Mouse (Mus musculus) T-helper 1 cell (primary cell): ENCODE results near the gene March4.

ENCODE experiments used
- in situ Hi-C: fragments of 300-600 bp; cut with MboI, MseI; formaldehyde crosslinking; loops from one replicate; pipeline ENCODE4 v1.15.1; 2025; ENCODE audit warnings: high pct_unique_total_duplicates

March4 gene

DNA sequence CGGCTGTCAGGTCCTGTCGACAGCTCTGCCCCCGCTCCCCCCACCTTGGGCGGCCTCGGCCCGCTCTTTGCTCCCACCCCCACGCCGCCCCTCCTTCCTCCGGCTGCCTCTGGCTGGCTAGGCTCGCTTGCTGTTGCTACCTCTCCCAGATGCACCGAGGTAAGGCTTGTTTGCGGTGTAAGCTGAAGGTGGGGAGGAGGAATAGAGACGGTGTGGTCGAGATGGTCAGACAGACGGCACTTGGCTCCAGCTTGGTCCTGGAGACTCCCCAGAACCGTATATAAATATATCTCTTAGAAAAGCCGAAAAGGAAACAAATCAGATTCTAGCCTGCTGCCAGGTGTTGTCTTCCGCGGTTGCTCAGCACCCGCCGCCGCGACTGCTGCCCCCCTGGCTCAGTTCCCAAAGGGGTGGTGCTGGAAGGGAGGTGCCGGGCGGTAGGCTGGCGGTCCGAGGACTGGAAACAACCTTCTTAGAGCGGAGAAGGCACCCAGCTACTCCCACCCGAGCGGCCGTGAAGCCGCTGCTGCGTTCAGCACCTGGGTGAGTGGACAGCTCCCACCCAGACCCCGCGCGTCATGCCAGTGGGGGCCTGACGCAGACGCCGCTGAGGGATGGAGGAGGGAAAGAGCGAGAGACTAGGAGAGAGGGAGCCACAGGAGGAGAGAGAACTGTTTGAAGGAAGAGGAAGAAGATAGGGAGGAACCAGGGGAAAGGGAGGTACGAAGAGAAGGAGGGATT, at the start of gene March4:
March4 (minus strand) TSS at position 320 of the 741 bp plus-strand sequence.
- in situ Hi-C loops = no loop called here

- in situ Hi-C loops = loop anchor here (25.0 kb wide), 1 partner anchor 274 kb away; the partner anchor contains the start of gene Xrcc5
Observed at GRCm38 (mm10) chr1:72585971-72586875, 49.5 kb upstream of the March4 start.

- in situ Hi-C loops = loop anchor here (25.0 kb wide), 1 partner anchor 272 kb away; the partner anchor contains the start of gene Xrcc5
Observed at GRCm38 (mm10) chr1:72583906-72584305, 47.2 kb upstream of the March4 start.

GRCm38 (mm10) chr1:72582947-72583731, 46.4 kb upstream of the March4 start, which contains the start of gene Smarcal1:
Smarcal1 (plus strand) TSS chr1:72583251.
- in situ Hi-C loops = loop anchor here (25.0 kb wide), 1 partner anchor 271 kb away; the partner anchor contains the start of gene Xrcc5

- in situ Hi-C loops = loop anchor here (25.0 kb wide), 1 partner anchor 267 kb away; the partner anchor contains the start of gene Xrcc5
Observed at GRCm38 (mm10) chr1:72578806-72579205, 42.1 kb upstream of the March4 start.

- in situ Hi-C loops = loop anchor here (25.0 kb wide), 1 partner anchor 266 kb away; the partner anchor contains the start of gene Xrcc5
Observed at GRCm38 (mm10) chr1:72578351-72578750, 41.6 kb upstream of the March4 start.

DNA sequence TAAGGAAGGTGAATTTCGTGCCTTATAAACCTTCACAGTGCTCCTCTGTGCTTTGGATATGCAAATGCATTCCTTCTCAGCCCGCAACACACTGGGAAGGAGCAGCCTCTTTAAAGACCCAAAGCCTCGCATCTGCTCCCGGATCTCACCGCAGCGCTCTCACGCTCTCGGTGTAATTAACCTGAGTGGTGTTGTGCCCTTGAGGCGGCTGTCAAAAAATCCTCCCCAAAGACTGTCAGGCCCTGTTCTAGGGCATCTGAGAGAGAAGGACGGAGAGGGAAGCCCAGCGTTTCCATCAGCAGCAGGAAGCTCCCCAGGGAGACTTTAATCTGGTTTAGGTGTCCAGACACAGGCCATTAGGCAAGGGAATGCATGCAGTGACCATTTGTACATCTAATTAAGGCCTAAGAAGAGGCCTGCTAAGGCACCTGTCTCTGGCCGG, 40.8 kb upstream of the March4 start:
- in situ Hi-C loops = loop anchor here (25.0 kb wide), 1 partner anchor 265 kb away; the partner anchor contains the start of gene Xrcc5

GRCm38 (mm10) chr1:72575121-72575520, 38.4 kb upstream of the March4 start:
- in situ Hi-C loops = loop anchor here (25.0 kb wide), 1 partner anchor 263 kb away; the partner anchor contains the start of gene Xrcc5

DNA sequence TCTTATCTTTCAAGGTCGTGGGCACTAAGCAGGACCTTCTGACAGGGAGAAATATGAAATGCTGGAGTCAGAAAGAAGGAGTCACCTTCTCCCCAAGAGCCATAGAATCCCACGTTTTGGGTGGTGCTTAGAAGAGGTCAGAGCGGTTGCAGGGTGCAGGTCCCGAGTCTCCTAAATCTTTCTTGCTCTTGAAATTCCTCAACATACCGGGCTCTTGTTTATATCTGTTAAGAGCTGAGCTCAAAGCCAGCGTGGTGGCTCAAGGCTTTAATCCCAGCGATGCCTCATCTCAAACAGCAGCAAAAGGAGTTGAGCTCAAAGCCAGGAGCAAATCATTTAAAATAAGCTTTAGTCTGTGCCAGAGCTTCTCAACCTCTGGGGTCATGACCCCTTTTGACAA, 37.9 kb upstream of the March4 start:
- in situ Hi-C loops = loop anchor here (25.0 kb wide), 1 partner anchor 262 kb away; the partner anchor contains the start of gene Xrcc5

GRCm38 (mm10) chr1:72574047-72574446, 37.3 kb upstream of the March4 start:
- in situ Hi-C loops = no loop called here

GRCm38 (mm10) chr1:72568725-72569124, 32.0 kb upstream of the March4 start:
- in situ Hi-C loops = no loop called here

DNA sequence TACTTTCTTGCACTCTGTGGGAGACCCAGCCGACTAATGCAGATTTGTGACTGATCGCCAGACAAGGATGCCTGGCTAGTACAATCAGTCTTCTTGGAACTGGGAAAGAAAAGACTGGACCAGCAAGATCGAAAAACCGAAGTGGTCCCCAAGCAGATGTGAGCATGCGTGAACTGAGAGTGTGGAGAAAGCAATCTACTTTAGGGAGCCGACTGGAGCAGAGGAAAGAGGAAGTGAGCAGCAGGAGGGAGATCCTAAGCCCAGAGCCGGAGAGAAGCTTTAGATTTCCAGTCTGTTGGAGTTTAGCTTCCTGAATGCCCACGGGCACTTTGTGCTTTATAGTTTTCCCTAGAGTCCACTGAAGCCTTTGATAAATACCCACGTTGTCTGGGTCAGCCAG, 30.3 kb upstream of the March4 start:
- in situ Hi-C loops = no loop called here

DNA sequence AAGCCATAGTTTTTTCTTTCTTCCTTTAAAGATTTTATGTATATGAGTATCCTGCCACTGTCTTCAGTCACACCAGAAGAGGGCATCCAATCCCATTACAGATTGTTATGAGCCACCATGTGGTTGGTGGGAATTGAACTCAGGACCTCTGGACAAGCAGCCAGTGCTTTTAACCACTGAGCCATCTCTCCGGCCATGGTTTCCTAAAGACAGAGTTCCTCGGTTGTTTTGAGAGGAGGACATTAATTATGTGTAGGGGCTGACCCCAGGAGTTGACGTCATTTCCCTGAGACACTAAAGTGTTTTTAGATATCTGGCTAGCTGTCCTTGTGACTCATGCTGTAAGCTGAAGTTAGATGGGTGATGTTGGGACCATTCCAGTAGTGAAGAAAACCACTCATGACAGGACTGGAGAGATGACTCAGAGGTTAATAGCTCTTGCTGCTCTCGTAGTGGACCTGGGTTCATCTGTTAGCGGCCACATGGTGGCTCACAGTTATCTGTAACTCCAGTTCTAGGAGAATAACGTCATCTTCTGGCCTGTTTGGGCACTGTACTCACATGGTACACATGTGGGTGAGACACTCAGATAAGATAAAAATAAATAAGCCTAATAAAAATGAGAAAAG, 27.7 kb upstream of the March4 start:
- in situ Hi-C loops = no loop called here

- in situ Hi-C loops = no loop called here
Observed at GRCm38 (mm10) chr1:72558625-72559024, 21.9 kb upstream of the March4 start.

DNA sequence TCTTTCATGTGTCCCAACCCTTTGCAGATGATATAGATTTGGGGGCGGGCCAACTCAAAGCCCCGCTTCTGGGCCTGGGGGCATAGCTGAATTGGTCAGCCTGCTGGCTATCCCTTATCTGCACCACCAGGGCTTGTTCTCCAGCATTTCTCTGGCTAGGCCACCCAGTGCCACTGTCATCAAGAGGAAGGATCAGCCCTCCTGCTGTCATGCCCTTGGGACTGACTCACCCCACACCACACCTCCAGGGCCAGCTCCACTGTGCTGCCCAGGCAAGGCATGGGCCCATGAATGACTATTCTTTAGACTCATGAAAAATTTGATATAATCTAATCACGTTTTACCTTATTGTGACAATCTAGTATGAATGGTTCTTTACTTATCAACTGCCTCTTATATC, 19.7 kb upstream of the March4 start:
- in situ Hi-C loops = no loop called here

DNA sequence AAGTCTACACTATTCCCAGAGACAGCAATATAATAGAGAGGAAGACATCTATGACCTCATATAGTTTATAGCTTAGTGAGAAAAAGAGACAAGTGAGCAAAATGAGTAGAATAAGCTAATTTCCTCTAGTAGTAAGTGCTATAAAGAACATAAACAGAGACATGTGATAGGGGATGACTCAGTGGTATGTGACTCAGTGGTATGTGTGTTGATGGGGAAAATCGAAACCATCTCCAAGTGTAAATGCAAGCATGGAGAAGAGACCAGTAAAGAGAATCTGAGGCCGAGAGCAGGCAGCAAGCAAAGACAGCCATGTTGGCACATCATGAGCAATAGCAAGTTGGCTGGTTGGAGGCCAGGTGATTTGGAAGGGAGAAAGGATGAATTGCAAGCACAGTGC, 13.6 kb upstream of the March4 start:
- in situ Hi-C loops = no loop called here

DNA sequence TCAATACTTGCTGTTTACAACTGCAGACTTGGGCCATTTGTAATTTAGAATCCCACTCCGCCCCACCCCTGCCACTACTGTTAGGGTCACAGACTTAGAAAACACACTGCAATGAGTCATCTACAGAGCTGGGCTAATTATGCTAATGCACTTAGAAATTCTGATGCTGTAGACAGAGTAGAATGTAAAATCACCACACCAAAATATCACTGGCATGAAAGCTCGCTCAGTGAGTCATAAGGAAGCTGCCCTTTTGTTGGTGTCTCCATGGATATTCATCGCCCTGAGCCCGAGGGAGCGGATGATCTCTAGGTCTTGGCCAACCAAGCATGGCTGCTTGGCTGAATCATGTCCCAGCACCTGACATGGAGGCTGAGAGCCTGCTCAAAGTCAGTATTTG, 1.5 kb upstream of the March4 start:
- in situ Hi-C loops = no loop called here

DNA sequence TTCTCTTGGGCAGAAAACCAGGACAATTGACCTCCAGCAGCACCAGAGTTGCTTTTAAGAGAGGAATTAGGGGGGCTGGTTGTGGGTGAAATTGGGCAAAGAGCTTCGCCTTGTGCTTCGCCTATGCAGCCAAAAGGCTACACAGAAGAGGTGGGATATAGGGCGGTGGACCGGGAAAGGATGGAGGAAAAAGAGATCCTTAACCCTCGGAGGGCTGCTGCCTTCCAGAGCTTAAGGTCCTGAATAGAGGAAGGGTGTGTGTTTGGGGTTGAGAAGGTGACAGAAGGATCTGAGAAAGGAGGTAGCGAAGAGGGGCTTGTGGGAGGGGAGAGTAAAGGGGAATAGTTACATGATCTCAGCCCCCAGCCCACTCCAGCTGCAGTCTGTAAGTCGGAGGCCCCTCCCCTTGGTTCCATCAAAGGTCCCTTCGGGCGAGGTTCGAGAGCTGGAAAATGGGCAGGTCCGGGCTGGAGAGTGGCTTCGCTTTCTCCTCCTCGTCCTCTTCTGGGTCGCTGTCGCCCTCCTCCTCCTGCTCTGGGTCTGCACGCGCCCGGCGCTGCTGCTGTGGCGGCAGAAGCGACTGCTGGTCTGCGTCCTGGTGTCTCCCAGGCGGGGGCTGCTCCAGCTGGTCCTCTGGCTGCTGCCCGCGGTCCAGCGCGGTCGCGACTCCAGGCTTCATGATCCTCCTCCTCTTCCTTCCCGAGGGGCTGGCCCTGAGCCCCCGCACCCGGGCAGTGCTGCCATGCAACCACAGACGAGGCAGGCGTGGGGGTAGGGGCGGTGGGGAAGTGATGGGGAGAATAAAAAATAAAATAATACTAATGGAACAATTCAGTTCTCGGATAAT, 782 bp downstream of the March4 start:
- in situ Hi-C loops = no loop called here

DNA sequence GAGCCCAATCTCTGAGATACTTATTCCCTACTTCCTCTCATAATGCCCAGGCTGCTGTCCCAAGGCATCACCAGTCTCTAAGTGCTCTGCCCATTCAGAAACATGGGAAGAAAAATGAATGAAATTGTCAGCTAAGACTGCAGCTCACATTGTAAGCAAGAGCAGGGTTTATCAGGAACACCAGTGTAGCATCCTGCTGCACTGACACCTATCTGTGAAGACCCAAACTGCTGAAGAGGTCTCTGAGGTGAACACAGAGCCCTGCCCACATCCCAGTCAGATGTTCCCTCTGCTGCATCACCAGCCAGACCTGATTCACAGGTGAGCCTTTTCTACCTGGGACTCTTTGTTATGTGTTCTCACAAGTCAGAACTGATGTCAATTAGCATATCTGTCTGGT, 3.3 kb downstream of the March4 start:
- in situ Hi-C loops = no loop called here

DNA sequence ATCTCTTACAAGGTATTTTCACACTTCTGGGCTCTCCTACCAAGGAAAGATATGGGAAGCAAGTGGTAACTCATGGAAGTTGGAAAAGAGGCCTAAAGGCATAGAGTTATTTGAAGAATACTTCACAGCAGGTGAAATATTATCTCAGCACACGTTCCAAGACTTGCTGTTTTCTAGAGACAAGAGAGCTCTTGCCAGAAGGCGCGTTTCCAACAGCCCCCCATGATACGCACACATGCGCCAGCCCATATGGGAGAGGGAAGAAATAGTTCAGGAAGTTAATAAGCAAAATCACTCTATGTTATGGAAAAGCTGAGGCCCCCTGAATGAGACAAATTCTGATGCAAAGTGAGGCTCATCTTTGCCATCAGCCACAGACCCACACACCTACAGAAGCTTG, 3.8 kb downstream of the March4 start:
- in situ Hi-C loops = no loop called here
